12 mouse cellular contexts compared by ENCODE assay signal in genomic region chr5:21267090-21267489, GRCm38 (mm10).
DNase-seq lines count a peak whose midpoint lies in the region; ATAC-seq and TF ChIP-seq lines count a peak whose summit lies in the region.
"Had no signal": no experiment of that assay in that cellular context is flagged by ENCODE, and none has a peak within 500 bp of the region (broad histone marks: within the 10 kb centered on the region; RNA-seq: fewer than 3 reads in every experiment).

No protein-coding gene starts in this region.

- no peak overlapping the region for H3K4me3 ChIP-seq in limb, embryonic 13.5 days
- H3K4me3 ChIP-seq in limb, embryonic 10.5 days = no peak overlapping the region
- H3K4me3 ChIP-seq in bone marrow macrophage, adult 2 months (ENCODE audit: insufficient read depth, low read length) = no peak overlapping the region
- no peak overlapping the region for H3K4me3 ChIP-seq in liver, embryonic 13.5 days (replicated peaks)
- no peak overlapping the region for H3K4me3 ChIP-seq in stomach, embryonic 16.5 days (replicated peaks; ENCODE audit: low read length)

- DNase-seq in limb, embryonic 10.5 days (ENCODE audit: low spot score) = no peak
- no peak for DNase-seq in liver, embryonic 13.5 days
- DNase-seq in urinary bladder, postnatal 10 days (ENCODE audit: low spot score) = no peak
- no peak for DNase-seq in right cerebral cortex, postnatal 25 days
- DNase-seq: adrenal gland, postnatal 14 days; cerebellum, adult 8-10 months; forebrain, postnatal 0 days; kidney, adult 8-10 months had no signal

- H3K4me1 ChIP-seq in limb, embryonic 13.5 days = peaks cover 11% of the 10 kb centered on the region
- peaks cover 15% of the 10 kb centered on the region for H3K4me1 ChIP-seq in limb, embryonic 10.5 days
- peaks cover 31% of the 10 kb centered on the region for H3K4me1 ChIP-seq in bone marrow macrophage, adult 2 months (ENCODE audit: control insufficient read depth, insufficient read depth, low read length)
- peaks cover 7% of the 10 kb centered on the region; the same call in 1 of the 2 replicates for H3K4me1 ChIP-seq in liver, embryonic 13.5 days (replicated peaks)
- H3K4me1 ChIP-seq in stomach, embryonic 16.5 days (ENCODE audit: control insufficient read depth, insufficient read depth, low read length) = no peaks in the 10 kb centered on the region

- no peaks in the 10 kb centered on the region for H3K9me3 ChIP-seq in limb, embryonic 13.5 days
- H3K9me3 ChIP-seq in limb, embryonic 10.5 days (replicated peaks) = no peaks in the 10 kb centered on the region
- H3K9me3 ChIP-seq in liver, embryonic 13.5 days (replicated peaks) = no peaks in the 10 kb centered on the region
- H3K9me3 ChIP-seq in stomach, embryonic 16.5 days (replicated peaks; ENCODE audit: control insufficient read depth, low read length) = no peaks in the 10 kb centered on the region
- H3K9me3 ChIP-seq: G1E had no signal

- H3K4me2 ChIP-seq in limb, embryonic 13.5 days (replicated peaks) = no peak overlapping the region
- no peak overlapping the region for H3K4me2 ChIP-seq in liver, embryonic 13.5 days
- no peak overlapping the region for H3K4me2 ChIP-seq in stomach, embryonic 16.5 days (ENCODE audit: low read depth, low read length)

- WGBS in limb, embryonic 13.5 days = 76% methylated on average over 2 of the region's 2 CpGs
- WGBS in limb, embryonic 10.5 days = 88% methylated on average over 2 of the region's 2 CpGs
- WGBS in liver, embryonic 13.5 days (ENCODE audit: insufficient replicate concordance) = 52% methylated on average over 2 of the region's 2 CpGs
- 73% methylated on average over 2 of the region's 2 CpGs for WGBS in stomach, embryonic 16.5 days

- TF ChIP-seq CTCF in bone marrow macrophage, adult 2 months (IDR thresholded peaks at IDR 0.05; ENCODE audit: low read depth, low read length) = no peak

- H3K27ac ChIP-seq in limb, embryonic 13.5 days = no peak overlapping the region
- H3K27ac ChIP-seq in limb, embryonic 10.5 days = no peak overlapping the region
- H3K27ac ChIP-seq in bone marrow macrophage, adult 2 months (ENCODE audit: insufficient read depth, low read depth, low read length) = 0 out of 2 replicates have a peak overlapping the region, but pooled peaks have one; percentile 20
- H3K27ac ChIP-seq in liver, embryonic 13.5 days = no peak overlapping the region
- no peak overlapping the region for H3K27ac ChIP-seq in stomach, embryonic 16.5 days (ENCODE audit: low read length)

- no peaks in the 10 kb centered on the region for H3K27me3 ChIP-seq in limb, embryonic 13.5 days
- no peaks in the 10 kb centered on the region for H3K27me3 ChIP-seq in limb, embryonic 10.5 days (ENCODE audit: low read depth, poor library complexity, severe bottlenecking)
- H3K27me3 ChIP-seq in liver, embryonic 13.5 days = no peaks in the 10 kb centered on the region
- no peaks in the 10 kb centered on the region for H3K27me3 ChIP-seq in stomach, embryonic 16.5 days (ENCODE audit: control insufficient read depth, insufficient read depth, low read length)

- H3K9ac ChIP-seq in limb, embryonic 13.5 days = no peak overlapping the region
- no peak overlapping the region for H3K9ac ChIP-seq in liver, embryonic 13.5 days
- H3K9ac ChIP-seq in stomach, embryonic 16.5 days (ENCODE audit: low read length) = no peak overlapping the region
- H3K9ac ChIP-seq: forebrain, postnatal 0 days had no signal

- no peaks in the 10 kb centered on the region for H3K36me3 ChIP-seq in limb, embryonic 13.5 days
- H3K36me3 ChIP-seq in limb, embryonic 10.5 days = no peaks in the 10 kb centered on the region
- no peaks in the 10 kb centered on the region for H3K36me3 ChIP-seq in liver, embryonic 13.5 days
- H3K36me3 ChIP-seq in stomach, embryonic 16.5 days (ENCODE audit: control insufficient read depth, insufficient read depth, low read length) = no peaks in the 10 kb centered on the region
- H3K36me3 ChIP-seq: G1E had no signal

- no peak for TF ChIP-seq POLR2A in bone marrow macrophage, adult 2 months (IDR thresholded peaks at IDR 0.05; ENCODE audit: borderline replicate concordance, low read depth, low read length)

- 0 out of 2 replicates have a peak, but pooled peaks have one; percentile 34 for ATAC-seq in limb, embryonic 13.5 days (ENCODE audit: low FRiP score, low read depth)
- ATAC-seq in liver, embryonic 13.5 days (ENCODE audit: low read depth) = peak; percentile 69
- ATAC-seq in stomach, embryonic 16.5 days (ENCODE audit: insufficient read depth, low FRiP score) = peak; percentile 59; the same call in 1 of the 2 replicates
- ATAC-seq: forebrain, postnatal 0 days had no signal
